Mouse (Mus musculus) brain, embryonic 18.5 days (tissue): ENCODE data around the gene Arhgap45.

Source experiments
- DNase-seq: peaks from one replicate; pipeline ENCODE4 v3.0.0-alpha.2; 2012; ENCODE audit warnings: low read depth, low spot score

Arhgap45 gene

GRCm38 (mm10) chr10:80015583-80015982 is 870 bp upstream of the Arhgap45 start:
- no peak for DNase-seq

GRCm38 (mm10) chr10:80016931-80017330 is 478 bp downstream of the Arhgap45 start:
- DNase-seq, result no peak

GRCm38 (mm10) chr10:80017361-80017760 is 908 bp downstream of the Arhgap45 start:
- no peak for DNase-seq

- no peak for DNase-seq
Observed at GRCm38 (mm10) chr10:80017771-80018170, 1.3 kb downstream of the Arhgap45 start.

GRCm38 (mm10) chr10:80018739-80019297 is 2.4 kb downstream of the Arhgap45 start:
- no peak for DNase-seq

- DNase-seq, result no peak
Observed at GRCm38 (mm10) chr10:80019471-80020131, 3.1 kb downstream of the Arhgap45 start.

- DNase-seq, result no peak
Observed at GRCm38 (mm10) chr10:80020191-80020590, 3.7 kb downstream of the Arhgap45 start.

GRCm38 (mm10) chr10:80020603-80021319 is 4.3 kb downstream of the Arhgap45 start:
- no peak for DNase-seq

- no peak for DNase-seq
Observed at GRCm38 (mm10) chr10:80021320-80021641, 4.8 kb downstream of the Arhgap45 start.

GRCm38 (mm10) chr10:80022164-80022563 is 5.7 kb downstream of the Arhgap45 start:
- DNase-seq, result no peak

- no peak for DNase-seq
Observed at GRCm38 (mm10) chr10:80022806-80023205, 6.4 kb downstream of the Arhgap45 start.

- DNase-seq, result no peak
Observed at GRCm38 (mm10) chr10:80023758-80024157, 7.3 kb downstream of the Arhgap45 start.

GRCm38 (mm10) chr10:80024229-80025043 is 8.0 kb downstream of the Arhgap45 start:
- no peak for DNase-seq

GRCm38 (mm10) chr10:80025044-80025347 is 8.5 kb downstream of the Arhgap45 start:
- DNase-seq, result no peak

GRCm38 (mm10) chr10:80025463-80025862 is 9.0 kb downstream of the Arhgap45 start:
- DNase-seq, result no peak

- DNase-seq, result no peak
Observed at GRCm38 (mm10) chr10:80025889-80026288, 9.4 kb downstream of the Arhgap45 start.

- no peak for DNase-seq
Observed at GRCm38 (mm10) chr10:80027681-80028520, 11.4 kb downstream of the Arhgap45 start.

GRCm38 (mm10) chr10:80028521-80028846 is 12.0 kb downstream of the Arhgap45 start:
- DNase-seq, result no peak

GRCm38 (mm10) chr10:80030191-80030590 is 13.7 kb downstream of the Arhgap45 start:
- DNase-seq, result no peak

- no peak for DNase-seq
Observed at GRCm38 (mm10) chr10:80030736-80031135, 14.3 kb downstream of the Arhgap45 start.

- DNase-seq, result no peak
Observed at GRCm38 (mm10) chr10:80032799-80033480, 16.5 kb downstream of the Arhgap45 start.
